Mouse (Mus musculus) forebrain, embryonic 16.5 days (tissue): ENCODE results near the gene Zfp853. TPM values are rescaled to one million over a fixed set of nuclear protein-coding genes. Genes with fewer than 3 reads are reported as not detected.

Source experiments
- ATAC-seq: fragments of 200-750 bp; cut with Nextera tagmentation; 2 replicates; pipeline ENCODE4 v1.8.0; 2017; ENCODE audit warnings: mild to moderate bottlenecking, moderate library complexity
- H3K27ac ChIP-seq: fragments of 300-500 bp; sonication (generic); 2 replicates; pipeline ENCODE4 v1.5.1; 2014; ENCODE audit warnings: low read length, control low read depth
- H3K27me3 ChIP-seq: fragments of 300-500 bp; sonication (generic); replicated peaks from 2 replicates; pipeline ENCODE4 v1.6.1; 2014; ENCODE audit warnings: low read length; ENCODE audit not compliant: control insufficient read depth, insufficient read depth
- H3K36me3 ChIP-seq: fragments of 300-500 bp; sonication (generic); 2 replicates; pipeline ENCODE4 v1.6.1; 2014; ENCODE audit not compliant: control insufficient read depth, insufficient read depth
- H3K4me1 ChIP-seq: fragments of 300-500 bp; sonication (generic); replicated peaks from 2 replicates; pipeline ENCODE4 v1.6.1; 2014; ENCODE audit warnings: low read length; ENCODE audit not compliant: control insufficient read depth, insufficient read depth
- H3K4me2 ChIP-seq: fragments of 300-500 bp; sonication (generic); 2 replicates; pipeline ENCODE4 v1.6.1; 2014; ENCODE audit warnings: mild to moderate bottlenecking, low read length, control low read depth
- H3K4me3 ChIP-seq: fragments of 300-500 bp; sonication (generic); replicated peaks from 2 replicates; pipeline ENCODE4 v1.5.1; 2014; ENCODE audit warnings: mild to moderate bottlenecking, low read length, control low read depth
- H3K9ac ChIP-seq: fragments of 300-500 bp; sonication (generic); replicated peaks from 2 replicates; pipeline ENCODE4 v1.6.1; 2014; ENCODE audit warnings: low read depth, low read length, control low read depth
- H3K9me3 ChIP-seq: fragments of 300-500 bp; sonication (generic); 2 replicates; pipeline ENCODE4 v1.6.1; 2016; ENCODE audit warnings: low read length; ENCODE audit not compliant: control insufficient read depth
- WGBS: fragments of 180-500 bp; shearing (Covaris S2); extraction: QIAGEN DNeasy Blood & Tissue Kit; methylation state at CpG from one replicate; pipeline ENCODE4 v1.1.7; 2014; 5-methylcytosine and 5-hydroxymethylcytosine counted together
- polyA plus RNA-seq: library from polyadenylated mRNA; unstranded; fragments of >200 nt; fragmentation: Nextera tagmentation; extraction: Ambion mirVana; gene quantifications from 2 replicates; pipeline ENCODE4 v1.2.1, GENCODE M21; 2015

Zfp853 gene
- polyA plus RNA-seq, 1 experiment from 2014 or later = 0.13 TPM

DNA sequence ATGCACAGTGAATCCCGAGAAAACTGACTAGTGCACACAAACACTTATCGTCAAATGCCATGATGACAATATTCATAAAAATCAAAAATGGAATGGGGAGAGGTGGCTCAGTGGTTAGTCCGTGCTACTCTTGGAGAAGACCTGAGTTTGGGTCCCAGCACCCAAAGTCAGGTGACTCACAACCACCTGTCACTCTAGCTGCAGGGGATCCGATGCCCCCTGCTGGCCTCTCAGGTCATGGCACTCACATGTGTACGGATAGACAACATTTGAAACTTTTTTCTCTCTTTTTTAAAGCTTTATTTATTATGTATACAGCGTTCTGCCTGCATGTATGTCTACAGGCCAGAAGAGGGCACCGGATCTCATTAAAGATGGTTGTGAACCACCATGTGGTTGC lies 5.0 kb upstream of the Zfp853 start:
- WGBS = 92% methylated on average over 7 of the region's 7 CpGs
- H3K9ac ChIP-seq = no peak overlapping the region
- no peak overlapping the region for H3K4me3 ChIP-seq
- peaks cover 26% of the 10 kb centered on the region for H3K36me3 ChIP-seq
- no peak overlapping the region for H3K27ac ChIP-seq
- no peak overlapping the region for H3K4me2 ChIP-seq
- ATAC-seq = no peak
- H3K4me1 ChIP-seq = peaks cover 5% of the 10 kb centered on the region
- H3K27me3 ChIP-seq = peaks cover 12% of the 10 kb centered on the region
- H3K9me3 ChIP-seq = 0 out of 2 replicates have a peak, but pooled peaks cover 2% of the 10 kb centered on the region

DNA sequence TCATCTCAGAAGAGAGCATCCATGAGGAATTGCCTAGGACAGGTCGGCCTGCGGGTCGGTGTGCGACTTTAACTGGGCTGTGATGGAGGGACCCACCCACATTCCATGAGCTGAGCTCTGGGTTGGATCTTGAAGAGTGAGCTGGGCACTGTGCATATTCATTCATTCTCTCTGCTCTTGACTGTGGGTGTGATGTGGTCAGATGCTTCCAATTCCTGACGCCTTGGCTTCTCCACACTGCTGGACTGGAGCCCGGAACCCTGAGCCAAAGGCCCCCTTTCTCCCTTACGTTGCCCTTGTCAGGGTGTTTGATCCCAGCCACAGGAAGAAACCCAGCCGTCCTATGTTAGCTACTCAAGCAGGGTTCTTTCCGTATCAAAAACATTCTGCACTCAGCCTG lies 4.6 kb upstream of the Zfp853 start:
- peaks cover 15% of the 10 kb centered on the region for H3K27me3 ChIP-seq
- H3K9ac ChIP-seq = no peak overlapping the region
- H3K4me1 ChIP-seq = peaks cover 9% of the 10 kb centered on the region
- H3K36me3 ChIP-seq = peaks cover 26% of the 10 kb centered on the region
- 91% methylated on average over 9 of the region's 9 CpGs for WGBS
- no peak overlapping the region for H3K4me3 ChIP-seq
- no peak overlapping the region for H3K27ac ChIP-seq
- 0 out of 2 replicates have a peak, but pooled peaks cover 2% of the 10 kb centered on the region for H3K9me3 ChIP-seq
- no peak for ATAC-seq
- H3K4me2 ChIP-seq = no peak overlapping the region

DNA sequence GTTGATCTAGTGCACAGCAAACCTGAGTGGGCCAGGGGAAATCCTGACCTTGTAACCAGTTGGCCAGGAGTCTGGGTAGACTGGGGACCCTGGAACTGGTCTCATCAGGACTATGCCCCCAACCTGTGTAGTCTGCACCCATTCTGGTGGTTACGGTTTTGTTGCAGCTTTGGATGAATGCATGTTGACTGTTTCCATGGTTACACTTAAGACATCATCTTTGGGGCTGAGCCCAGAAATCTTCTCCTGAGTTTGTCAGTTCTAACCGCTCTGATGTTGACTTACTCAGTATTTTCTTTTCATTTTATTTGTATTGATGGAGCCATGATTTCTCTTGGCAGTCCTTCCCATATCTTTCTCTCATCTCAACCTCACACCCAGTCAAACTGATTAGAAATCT lies 1.9 kb upstream of the Zfp853 start:
- Histone ChIP-seq H3K4me1 (peaks cover 9% of the 10 kb centered on the region), H3K36me3 (peaks cover 15% of the 10 kb centered on the region), H3K4me3 (no peak overlapping the region), H3K9me3 (0 out of 2 replicates have a peak, but pooled peaks cover 2% of the 10 kb centered on the region), H3K27ac (no peak overlapping the region), H3K4me2 (no peak overlapping the region), H3K27me3 (peaks cover 26% of the 10 kb centered on the region), H3K9ac (no peak overlapping the region)
- WGBS = 59% methylated on average over 2 of the region's 2 CpGs
- 0 out of 2 replicates have a peak, but pooled peaks have one; percentile 22 for ATAC-seq

DNA sequence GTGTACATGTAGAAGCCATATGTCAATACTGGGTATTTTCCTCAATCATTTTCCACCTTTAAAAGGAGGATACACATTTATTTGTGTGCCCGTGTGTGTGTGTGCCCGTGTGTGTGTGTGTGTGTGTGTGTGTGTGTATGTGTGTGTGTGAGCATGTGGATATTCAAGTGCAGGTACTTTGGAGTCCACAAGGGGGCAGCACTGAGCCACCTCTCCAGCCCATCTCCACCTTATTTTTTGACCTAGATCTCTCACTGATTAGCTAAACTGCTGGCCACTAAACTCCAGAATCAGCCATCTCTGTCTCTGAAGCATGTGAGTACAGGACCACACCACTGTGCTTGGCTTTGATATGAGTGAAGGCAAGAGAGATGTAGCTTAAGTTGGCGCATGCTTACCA lies 1.4 kb upstream of the Zfp853 start:
- Histone ChIP-seq H3K9me3 (0 out of 2 replicates have a peak, but pooled peaks cover 2% of the 10 kb centered on the region), H3K27me3 (peaks cover 26% of the 10 kb centered on the region), H3K4me2 (no peak overlapping the region), H3K9ac (no peak overlapping the region), H3K4me1 (peaks cover 9% of the 10 kb centered on the region), H3K27ac (no peak overlapping the region), H3K36me3 (peaks cover 11% of the 10 kb centered on the region), H3K4me3 (no peak overlapping the region)
- WGBS = 98% methylated on average over 3 of the region's 3 CpGs
- no peak for ATAC-seq

DNA sequence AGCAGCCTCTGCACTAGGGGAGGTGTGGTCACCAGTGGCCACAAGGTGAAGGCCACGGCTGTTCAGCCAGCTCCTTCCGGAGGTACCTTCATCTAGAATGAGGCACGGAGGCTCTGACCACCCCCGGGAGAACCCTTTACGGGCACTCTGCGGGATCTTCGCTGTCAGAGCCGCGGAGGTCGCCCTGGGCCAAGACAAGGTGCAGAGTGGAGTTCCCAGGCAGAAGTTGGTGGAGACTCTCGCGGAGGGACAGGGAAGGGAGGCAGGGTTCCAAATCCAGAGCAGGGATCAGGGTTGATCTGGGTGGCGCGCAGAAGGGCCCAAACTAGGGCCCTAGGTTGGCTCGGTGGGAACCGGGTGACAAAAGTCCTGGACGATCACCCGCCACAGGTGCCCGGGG lies 544 bp downstream of the Zfp853 start:
- H3K4me1 ChIP-seq = peaks cover 12% of the 10 kb centered on the region

DNA sequence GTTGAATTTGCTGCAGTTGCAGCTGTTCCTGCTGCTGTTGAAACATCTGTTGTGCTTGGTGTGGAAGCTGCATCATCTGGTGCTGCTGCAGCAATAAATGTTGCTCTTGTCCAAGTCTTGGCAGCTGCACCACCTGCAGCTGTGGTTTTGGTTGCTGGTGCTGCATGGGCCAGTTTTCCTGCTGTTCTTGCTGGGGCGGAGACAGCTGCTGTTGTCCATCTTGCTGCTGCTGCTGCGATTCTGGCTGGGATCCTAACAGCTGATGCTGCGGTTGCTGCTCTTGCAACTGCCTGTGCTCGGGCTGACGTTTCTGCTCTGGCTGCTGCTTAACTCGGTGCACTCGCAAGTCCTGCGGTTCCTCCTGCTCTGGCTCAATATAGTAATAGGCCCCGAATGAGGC lies 4.1 kb downstream of the Zfp853 start:
- Histone ChIP-seq H3K4me3 (no peak overlapping the region), H3K9me3 (no peaks in the 10 kb centered on the region), H3K4me1 (peaks cover 16% of the 10 kb centered on the region), H3K27ac (no peak overlapping the region), H3K4me2 (no peak overlapping the region), H3K27me3 (peaks cover 47% of the 10 kb centered on the region), H3K9ac (no peak overlapping the region), H3K36me3 (no peaks in the 10 kb centered on the region)
- WGBS = 72% methylated on average over 9 of the region's 9 CpGs
- ATAC-seq = no peak

More for the DNA sequence above, 544 bp downstream of the Zfp853 start:
- H3K4me3 ChIP-seq = peak overlapping the region; percentile 42
- no peak overlapping the region for H3K27ac ChIP-seq
- peaks cover 43% of the 10 kb centered on the region for H3K27me3 ChIP-seq
- H3K36me3 ChIP-seq = no peaks in the 10 kb centered on the region
- WGBS = 2% methylated on average over 19 of the region's 19 CpGs
- ATAC-seq = no peak
- peak overlapping the region; percentile 62 for H3K4me2 ChIP-seq
- H3K9ac ChIP-seq = peak overlapping the region; percentile 56
- no peaks in the 10 kb centered on the region for H3K9me3 ChIP-seq

DNA sequence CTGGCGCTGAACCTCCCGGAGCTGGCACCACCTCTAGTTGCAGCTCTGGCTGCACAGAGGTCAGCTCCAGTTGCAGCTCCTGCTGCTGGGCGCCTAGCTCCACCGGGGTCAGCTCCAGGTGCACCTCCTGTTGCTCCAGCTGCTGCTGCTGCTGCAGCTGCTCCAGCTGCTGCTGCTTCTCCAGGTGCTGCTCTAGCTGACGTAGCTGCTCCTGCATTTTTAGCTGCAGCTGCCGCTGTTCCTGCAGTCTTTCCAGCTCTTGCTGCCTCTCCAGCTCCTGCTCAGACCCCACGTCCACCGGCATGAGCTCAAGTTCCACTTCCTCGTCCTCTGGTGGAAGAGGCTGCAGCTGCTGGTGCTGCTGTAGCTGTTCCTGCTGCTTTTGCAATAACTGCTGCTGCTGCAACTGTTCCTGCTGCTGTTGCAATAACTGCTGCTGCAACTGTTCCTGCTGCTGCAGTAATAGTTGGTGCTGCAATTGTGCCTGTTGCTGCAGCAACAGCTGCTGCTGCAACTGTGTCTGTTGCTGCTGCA lies 5.0 kb downstream of the Zfp853 start:
- Histone ChIP-seq H3K9ac (no peak overlapping the region), H3K9me3 (no peaks in the 10 kb centered on the region), H3K27ac (no peak overlapping the region), H3K27me3 (peaks cover 39% of the 10 kb centered on the region), H3K4me1 (peaks cover 12% of the 10 kb centered on the region), H3K4me3 (no peak overlapping the region), H3K36me3 (no peaks in the 10 kb centered on the region), H3K4me2 (no peak overlapping the region)
- no peak for ATAC-seq
- WGBS = 23% methylated on average over 9 of the region's 9 CpGs

DNA sequence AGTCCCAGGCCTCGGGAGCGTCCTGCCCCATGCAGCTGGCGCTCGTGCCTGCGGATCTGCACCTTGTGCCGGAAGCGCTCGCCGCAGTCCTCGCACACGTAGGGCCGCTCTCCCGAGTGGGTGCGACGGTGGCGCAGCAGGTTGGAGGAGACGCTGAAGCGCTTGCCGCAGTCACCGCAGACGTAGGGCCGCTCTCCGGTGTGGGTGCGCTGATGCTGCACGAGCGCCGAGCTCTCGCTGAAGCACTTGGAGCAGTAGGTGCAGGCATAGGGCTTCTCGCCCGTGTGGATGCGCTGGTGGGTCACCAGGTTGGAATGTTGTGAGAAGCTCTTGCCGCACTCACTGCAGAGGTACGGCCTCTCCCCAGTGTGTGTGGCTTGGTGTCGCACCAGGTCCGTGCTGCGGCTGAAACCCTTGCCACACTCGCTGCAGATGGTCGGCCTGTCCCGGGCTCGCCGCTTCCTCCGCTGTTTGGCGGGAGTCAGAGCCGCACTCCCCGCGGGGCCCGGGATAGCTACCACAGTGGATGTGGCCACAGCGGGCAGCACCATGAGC lies 5.6 kb downstream of the Zfp853 start:
- 4% methylated on average over 47 of the region's 48 CpGs for WGBS
- Histone ChIP-seq H3K4me2 (peak overlapping the region; percentile 36), H3K27ac (no peak overlapping the region), H3K36me3 (no peaks in the 10 kb centered on the region), H3K9me3 (no peaks in the 10 kb centered on the region), H3K27me3 (peaks cover 34% of the 10 kb centered on the region), H3K9ac (0 out of 2 replicates have a peak overlapping the region, but pooled peaks have one; percentile 18), H3K4me1 (peaks cover 7% of the 10 kb centered on the region), H3K4me3 (peak overlapping the region; percentile 15; the same call in 1 of the 2 replicates)
- ATAC-seq = no peak

DNA sequence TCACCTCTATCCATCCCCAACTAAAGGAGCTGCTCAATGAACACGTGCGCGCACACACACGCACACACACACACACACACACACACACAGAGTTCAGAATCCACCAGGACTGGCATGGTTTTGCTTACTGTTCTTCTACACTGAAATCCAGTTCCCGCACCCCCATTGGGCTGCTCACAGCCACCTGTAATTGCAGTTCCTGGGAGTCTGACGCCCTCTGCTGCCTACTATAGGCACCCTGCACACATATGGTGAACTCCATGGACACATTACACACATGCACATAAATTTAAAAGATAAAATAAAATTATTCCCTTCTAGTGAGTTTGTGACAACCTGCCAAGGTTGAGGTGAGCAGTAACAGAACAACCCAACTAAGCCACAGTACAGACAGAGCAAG lies 8.7 kb downstream of the Zfp853 start:
- ATAC-seq = no peak
- H3K36me3 ChIP-seq = no peaks in the 10 kb centered on the region
- no peaks in the 10 kb centered on the region for H3K9me3 ChIP-seq
- H3K4me3 ChIP-seq = no peak overlapping the region
- no peak overlapping the region for H3K27ac ChIP-seq
- H3K4me2 ChIP-seq = no peak overlapping the region
- H3K9ac ChIP-seq = no peak overlapping the region
- WGBS = 39% methylated on average over 6 of the region's 6 CpGs
- peaks cover 7% of the 10 kb centered on the region for H3K4me1 ChIP-seq
- peaks cover 24% of the 10 kb centered on the region for H3K27me3 ChIP-seq
